Mouse (Mus musculus): ENCODE data around the gene Diras1.

GRCm38 (mm10) chr10:81025639-81026275 is at the start of gene Diras1:
- TF ChIP-seq CTCF (conservative IDR thresholded peaks at IDR 0.05; ENCODE audit: insufficient read depth, insufficient read length, low read depth, low read length) (no peak), POLR2A (IDR thresholded peaks at IDR 0.05; ENCODE audit: low read depth, low read length) (no peak)
